Mouse (Mus musculus) adrenal gland, postnatal 4 days (tissue): ENCODE data around the gene D2hgdh. TPM values are rescaled to one million over a fixed set of nuclear protein-coding genes. Genes with fewer than 3 reads are reported as not detected.
"Not testable (repeated sequence)": the region's sequence is repeated elsewhere in the genome, so short reads cannot be mapped to it uniquely, and the experiment has no call there.

Experiments used
- DNase-seq, 2 experiments: peaks; one replicate each; pipeline ENCODE4 v3.0.0; 2021 to 2022; ENCODE audit warnings: low spot score in 2 of 2, mixed read lengths in 2 of 2
- total RNA-seq, 2 experiments: library from RNA; stranded (reverse); gene quantifications; 2 replicates each; pipeline ENCODE4 v1.2.3; 2021

Gene D2hgdh
- total RNA-seq, 2 experiments from 2014 or later, result 40.9 to 41.9 TPM

- no peak for DNase-seq
Measured at GRCm38 (mm10) chr1:93825771-93826539, 1.2 kb downstream of the D2hgdh start.

GRCm38 (mm10) chr1:93826540-93826835, 1.8 kb downstream of the D2hgdh start:
- DNase-seq, result no peak

GRCm38 (mm10) chr1:93832754-93833360, 8.1 kb downstream of the D2hgdh start:
- not testable (repeated sequence) for DNase-seq

- DNase-seq, result no peak
Measured at GRCm38 (mm10) chr1:93834671-93835150, 10.0 kb downstream of the D2hgdh start.

GRCm38 (mm10) chr1:93835211-93835610, 10.5 kb downstream of the D2hgdh start:
- DNase-seq, result no peak

- no peak for DNase-seq
Measured at GRCm38 (mm10) chr1:93835876-93836531, 11.3 kb downstream of the D2hgdh start.

- no peak for DNase-seq
Measured at GRCm38 (mm10) chr1:93836532-93836913, 11.8 kb downstream of the D2hgdh start.

GRCm38 (mm10) chr1:93837335-93837734, 12.6 kb downstream of the D2hgdh start:
- no peak for DNase-seq

- not testable (repeated sequence) for DNase-seq
Measured at GRCm38 (mm10) chr1:93838569-93838968, 13.9 kb downstream of the D2hgdh start.

GRCm38 (mm10) chr1:93845766-93846366, 21.2 kb downstream of the D2hgdh start:
- not testable (repeated sequence) for DNase-seq

GRCm38 (mm10) chr1:93855790-93856189, 31.1 kb downstream of the D2hgdh start:
- not testable (repeated sequence) for DNase-seq

GRCm38 (mm10) chr1:93857370-93857769, 32.7 kb downstream of the D2hgdh start:
- no peak for DNase-seq

GRCm38 (mm10) chr1:93857991-93858390, 33.3 kb downstream of the D2hgdh start:
- no peak for DNase-seq

- DNase-seq, result no peak
Measured at GRCm38 (mm10) chr1:93859619-93860018, 34.9 kb downstream of the D2hgdh start.

GRCm38 (mm10) chr1:93861048-93861447, 36.3 kb downstream of the D2hgdh start, which contains the start of gene Gal3st2:
Gene Gal3st2, plus strand, starts transcription at chr1:93861306.
- DNase-seq, result not testable (repeated sequence)

- not testable (repeated sequence) for DNase-seq
Measured at GRCm38 (mm10) chr1:93871594-93872105, 46.9 kb downstream of the D2hgdh start.

GRCm38 (mm10) chr1:93874405-93874804, 49.7 kb downstream of the D2hgdh start:
- not testable (repeated sequence) for DNase-seq

GRCm38 (mm10) chr1:93881778-93882177, 57.1 kb downstream of the D2hgdh start:
- DNase-seq, result not testable (repeated sequence)

GRCm38 (mm10) chr1:93890936-93891335, 66.2 kb downstream of the D2hgdh start:
- not testable (repeated sequence) for DNase-seq

- DNase-seq, result not testable (repeated sequence)
Measured at GRCm38 (mm10) chr1:93897395-93897794, 72.7 kb downstream of the D2hgdh start.

GRCm38 (mm10) chr1:93901291-93901690, 76.6 kb downstream of the D2hgdh start:
- not testable (repeated sequence) for DNase-seq
